Mouse (Mus musculus): ENCODE results near the gene Pgm3. TPM values are rescaled to one million over a fixed set of nuclear protein-coding genes. Genes with fewer than 3 reads are reported as not detected.
"Not testable (repeated sequence)": the region's sequence is repeated elsewhere in the genome, so short reads cannot be mapped to it uniquely, and the experiment has no call there.

The Pgm3 gene
- polyA plus RNA-seq (2012; ENCODE audit: insufficient read depth, insufficient read length, missing spikeins): 8.0 and 8.5 TPM in 2 replicates

- peak within 1 kb of the TSS; percentile 97 for H3K4me3 ChIP-seq (ENCODE audit: insufficient read depth, low read length)
- peaks cover 12% of the 10 kb centered on the region for H3K4me1 ChIP-seq (ENCODE audit: control insufficient read depth, insufficient read depth, low read length)
- 0 out of 2 replicates have a peak within 1 kb of the TSS, but pooled peaks have one; percentile 27 for H3K27ac ChIP-seq (ENCODE audit: insufficient read depth, low read depth, low read length)
- TF ChIP-seq CTCF (IDR thresholded peaks at IDR 0.05; ENCODE audit: low read depth, low read length): no peak
- TF ChIP-seq POLR2A (IDR thresholded peaks at IDR 0.05; ENCODE audit: borderline replicate concordance, low read depth, low read length): no peak
Observed at GRCm38 (mm10) chr9:86571540-86572135, at the start of gene Pgm3, which contains the start of gene Rwdd2a. TSS of gene Pgm3 (minus strand) at chr9:86571842. TSS of gene Rwdd2a (plus strand) at chr9:86571991.

GRCm38 (mm10) chr9:86619341-86620139, 47.9 kb upstream of the Pgm3 start:
- H3K4me1 ChIP-seq (ENCODE audit: control insufficient read depth, insufficient read depth, low read length): no peaks in the 10 kb centered on the region
- H3K27ac ChIP-seq (ENCODE audit: insufficient read depth, low read depth, low read length): no peak overlapping the region
- H3K4me3 ChIP-seq (ENCODE audit: insufficient read depth, low read length): no peak overlapping the region
- TF ChIP-seq POLR2A (IDR thresholded peaks at IDR 0.05; ENCODE audit: borderline replicate concordance, low read depth, low read length): no peak
- no peak for TF ChIP-seq CTCF (IDR thresholded peaks at IDR 0.05; ENCODE audit: low read depth, low read length)

GRCm38 (mm10) chr9:86617837-86618492, 46.3 kb upstream of the Pgm3 start:
- H3K27ac ChIP-seq (ENCODE audit: insufficient read depth, low read depth, low read length): no peak overlapping the region
- no peak overlapping the region for H3K4me3 ChIP-seq (ENCODE audit: insufficient read depth, low read length)
- TF ChIP-seq CTCF (IDR thresholded peaks at IDR 0.05; ENCODE audit: low read depth, low read length) (no peak), POLR2A (IDR thresholded peaks at IDR 0.05; ENCODE audit: borderline replicate concordance, low read depth, low read length) (no peak)
- no peaks in the 10 kb centered on the region for H3K4me1 ChIP-seq (ENCODE audit: control insufficient read depth, insufficient read depth, low read length)

- H3K4me3 ChIP-seq (ENCODE audit: insufficient read depth, low read length): no peak overlapping the region
- TF ChIP-seq POLR2A (IDR thresholded peaks at IDR 0.05; ENCODE audit: borderline replicate concordance, low read depth, low read length): no peak
- no peaks in the 10 kb centered on the region for H3K4me1 ChIP-seq (ENCODE audit: control insufficient read depth, insufficient read depth, low read length)
- H3K27ac ChIP-seq (ENCODE audit: insufficient read depth, low read depth, low read length): no peak overlapping the region
Observed at GRCm38 (mm10) chr9:86615765-86616164, 44.1 kb upstream of the Pgm3 start.

- no peak overlapping the region for H3K27ac ChIP-seq (ENCODE audit: insufficient read depth, low read depth, low read length)
- TF ChIP-seq POLR2A (IDR thresholded peaks at IDR 0.05; ENCODE audit: borderline replicate concordance, low read depth, low read length) (no peak), CTCF (IDR thresholded peaks at IDR 0.05; ENCODE audit: low read depth, low read length) (no peak)
- no peak overlapping the region for H3K4me3 ChIP-seq (ENCODE audit: insufficient read depth, low read length)
- no peaks in the 10 kb centered on the region for H3K4me1 ChIP-seq (ENCODE audit: control insufficient read depth, insufficient read depth, low read length)
Observed at GRCm38 (mm10) chr9:86612091-86612490, 40.4 kb upstream of the Pgm3 start.

GRCm38 (mm10) chr9:86605776-86606175, 34.1 kb upstream of the Pgm3 start:
- Histone ChIP-seq H3K4me1 (ENCODE audit: control insufficient read depth, insufficient read depth, low read length) (no peaks in the 10 kb centered on the region), H3K27ac (ENCODE audit: insufficient read depth, low read depth, low read length) (no peak overlapping the region), H3K4me3 (ENCODE audit: insufficient read depth, low read length) (no peak overlapping the region)
- TF ChIP-seq CTCF (IDR thresholded peaks at IDR 0.05; ENCODE audit: low read depth, low read length): no peak
- TF ChIP-seq POLR2A (IDR thresholded peaks at IDR 0.05; ENCODE audit: borderline replicate concordance, low read depth, low read length): no peak

GRCm38 (mm10) chr9:86599723-86600303, 28.2 kb upstream of the Pgm3 start:
- H3K4me1 ChIP-seq (ENCODE audit: control insufficient read depth, insufficient read depth, low read length): no peaks in the 10 kb centered on the region
- TF ChIP-seq CTCF (IDR thresholded peaks at IDR 0.05; ENCODE audit: low read depth, low read length) (no peak), POLR2A (IDR thresholded peaks at IDR 0.05; ENCODE audit: borderline replicate concordance, low read depth, low read length) (no peak)
- H3K27ac ChIP-seq (ENCODE audit: insufficient read depth, low read depth, low read length): no peak overlapping the region
- H3K4me3 ChIP-seq (ENCODE audit: insufficient read depth, low read length): no peak overlapping the region

- H3K27ac ChIP-seq (ENCODE audit: insufficient read depth, low read depth, low read length); H3K4me3 ChIP-seq (ENCODE audit: insufficient read depth, low read length); H3K4me1 ChIP-seq (ENCODE audit: control insufficient read depth, insufficient read depth, low read length): not testable (repeated sequence)
Observed at GRCm38 (mm10) chr9:86596983-86597382, 25.3 kb upstream of the Pgm3 start.

GRCm38 (mm10) chr9:86594357-86594767, 22.7 kb upstream of the Pgm3 start:
- not testable (repeated sequence) for H3K4me3 ChIP-seq (ENCODE audit: insufficient read depth, low read length); H3K27ac ChIP-seq (ENCODE audit: insufficient read depth, low read depth, low read length)
- peaks cover 13% of the 10 kb centered on the region for H3K4me1 ChIP-seq (ENCODE audit: control insufficient read depth, insufficient read depth, low read length)
